In genomic region chr1:126817381-126818034, GRCm38 (mm10) we compare ENCODE assay signal across 9 mouse cellular contexts. TPM values are rescaled to one million over a fixed set of nuclear protein-coding genes. Genes with fewer than 3 reads are reported as not detected.
DNase-seq lines count a peak whose midpoint lies in the region; ATAC-seq lines count a peak whose summit lies in the region.
"Had no signal": no experiment of that assay in that cellular context is flagged by ENCODE, and none has a peak within 500 bp of the region (broad histone marks: within the 10 kb centered on the region; RNA-seq: fewer than 3 reads in every experiment).

No protein-coding gene starts in this region.

- DNase-seq in heart, postnatal 4 days: peak; percentile 59
- peak; percentile 77 for DNase-seq in splenic B cell, adult 2 months (ENCODE audit: low read depth, low spot score)
- no peak for DNase-seq in right cerebral cortex, adult 2 months (ENCODE audit: low spot score in 2 of 2)
- DNase-seq in layer of hippocampus, postnatal 25 days (ENCODE audit: extremely low spot score in 1 of 2, low spot score in 1 of 2): no peak

- no peaks in the 10 kb centered on the region for H3K9me3 ChIP-seq in midbrain, embryonic 12.5 days
- H3K9me3 ChIP-seq in midbrain, embryonic 15.5 days: no peaks in the 10 kb centered on the region
- no peaks in the 10 kb centered on the region for H3K9me3 ChIP-seq in embryonic facial prominence, embryonic 12.5 days
- H3K9me3 ChIP-seq in lung, embryonic 16.5 days (ENCODE audit: control insufficient read depth, low read length): peaks cover 5% of the 10 kb centered on the region; the same call in 1 of the 2 replicates

- WGBS in midbrain, embryonic 12.5 days: 43% methylated on average over 9 of the region's 9 CpGs
- WGBS in midbrain, embryonic 15.5 days: 43% methylated on average over 9 of the region's 9 CpGs
- 33% methylated on average over 9 of the region's 9 CpGs for WGBS in embryonic facial prominence, embryonic 12.5 days
- WGBS in lung, embryonic 16.5 days: 26% methylated on average over 9 of the region's 9 CpGs

- no peaks in the 10 kb centered on the region for H3K36me3 ChIP-seq in midbrain, embryonic 12.5 days
- no peaks in the 10 kb centered on the region for H3K36me3 ChIP-seq in midbrain, embryonic 15.5 days (replicated peaks)
- no peaks in the 10 kb centered on the region for H3K36me3 ChIP-seq in embryonic facial prominence, embryonic 12.5 days
- H3K36me3 ChIP-seq in lung, embryonic 16.5 days (ENCODE audit: control insufficient read depth, insufficient read depth, low read length): peaks cover 2% of the 10 kb centered on the region; the same call in 1 of the 2 replicates
- H3K36me3 ChIP-seq in splenic B cell, adult 2 months (ENCODE audit: control insufficient read depth, insufficient read depth, low read length, poor library complexity, severe bottlenecking): no peaks in the 10 kb centered on the region

- no peak overlapping the region for H3K4me3 ChIP-seq in midbrain, embryonic 12.5 days
- H3K4me3 ChIP-seq in midbrain, embryonic 15.5 days: no peak overlapping the region
- H3K4me3 ChIP-seq in embryonic facial prominence, embryonic 12.5 days: no peak overlapping the region
- no peak overlapping the region for H3K4me3 ChIP-seq in lung, embryonic 16.5 days (ENCODE audit: low read length)

- H3K9ac ChIP-seq in midbrain, embryonic 12.5 days (replicated peaks): no peak overlapping the region
- H3K9ac ChIP-seq in midbrain, embryonic 15.5 days: no peak overlapping the region
- H3K9ac ChIP-seq in embryonic facial prominence, embryonic 12.5 days: no peak overlapping the region
- no peak overlapping the region for H3K9ac ChIP-seq in lung, embryonic 16.5 days (ENCODE audit: low read length)

- H3K27me3 ChIP-seq in midbrain, embryonic 12.5 days: no peaks in the 10 kb centered on the region
- H3K27me3 ChIP-seq in midbrain, embryonic 15.5 days (replicated peaks): no peaks in the 10 kb centered on the region
- no peaks in the 10 kb centered on the region for H3K27me3 ChIP-seq in embryonic facial prominence, embryonic 12.5 days
- no peaks in the 10 kb centered on the region for H3K27me3 ChIP-seq in lung, embryonic 16.5 days (ENCODE audit: control insufficient read depth, insufficient read depth, low read depth, low read length)
- H3K27me3 ChIP-seq in splenic B cell, adult 2 months (ENCODE audit: control insufficient read depth, insufficient read depth, low read length, poor library complexity, severe bottlenecking): no peaks in the 10 kb centered on the region

- ATAC-seq in midbrain, embryonic 12.5 days (ENCODE audit: low FRiP score, low read depth): peak; percentile 30; the same call in 1 of the 2 replicates
- ATAC-seq in midbrain, embryonic 15.5 days (replicated peaks): no peak
- ATAC-seq in embryonic facial prominence, embryonic 12.5 days (ENCODE audit: insufficient number of reproducible peaks, insufficient read depth, low FRiP score, low TSS enrichment): peak; percentile 73
- ATAC-seq in lung, embryonic 16.5 days (ENCODE audit: low read depth): peak; percentile 67

- no peak overlapping the region for H3K4me2 ChIP-seq in midbrain, embryonic 12.5 days (replicated peaks)
- no peak overlapping the region for H3K4me2 ChIP-seq in midbrain, embryonic 15.5 days
- no peak overlapping the region for H3K4me2 ChIP-seq in embryonic facial prominence, embryonic 12.5 days (replicated peaks)
- H3K4me2 ChIP-seq in lung, embryonic 16.5 days (ENCODE audit: low read depth, low read length): peak overlapping the region; percentile 17; the same call in 1 of the 2 replicates

- H3K27ac ChIP-seq in midbrain, embryonic 12.5 days (replicated peaks): no peak overlapping the region
- no peak overlapping the region for H3K27ac ChIP-seq in midbrain, embryonic 15.5 days
- H3K27ac ChIP-seq in embryonic facial prominence, embryonic 12.5 days: no peak overlapping the region
- no peak overlapping the region for H3K27ac ChIP-seq in lung, embryonic 16.5 days (ENCODE audit: low read length)
- H3K27ac ChIP-seq: macrophage had no signal

- peaks cover 7% of the 10 kb centered on the region for H3K4me1 ChIP-seq in midbrain, embryonic 12.5 days
- no peaks in the 10 kb centered on the region for H3K4me1 ChIP-seq in midbrain, embryonic 15.5 days
- peaks cover 8% of the 10 kb centered on the region for H3K4me1 ChIP-seq in embryonic facial prominence, embryonic 12.5 days
- peaks cover 4% of the 10 kb centered on the region; the same call in 1 of the 2 replicates for H3K4me1 ChIP-seq in lung, embryonic 16.5 days (replicated peaks; ENCODE audit: control insufficient read depth, insufficient read depth, low read length)

RNA-seq across cellular contexts. Expression of gene Nckap5, which starts 13.1 kb away (rescaled TPM):
- polyA plus RNA-seq in midbrain, embryonic 12.5 days (2016; fragmentation: Nextera tagmentation; extraction: Ambion mirVana): 17.8 and 20.3 TPM in 2 replicates
- polyA plus RNA-seq in midbrain, embryonic 15.5 days (2015; fragmentation: Nextera tagmentation; extraction: Ambion mirVana): 11.5 TPM in 2 replicates
- 6.9 and 8.2 TPM in 2 replicates for polyA plus RNA-seq in embryonic facial prominence, embryonic 12.5 days (2016; fragmentation: Nextera tagmentation; extraction: Ambion mirVana)
- 10 to 100 TPM; 19.1 to 20.4 TPM for total RNA-seq in heart, postnatal 4 days (2021)
- 45.0 and 49.6 TPM in 2 replicates for polyA plus RNA-seq in lung, embryonic 16.5 days (2015; fragmentation: Nextera tagmentation; extraction: Ambion mirVana)
- total RNA-seq in layer of hippocampus, postnatal 25 days (2021): 10 to 100 TPM in 1 of 2 experiments, 1 to 10 TPM in 1; 9.1 to 13.8 TPM
- polyA plus RNA-seq: macrophage had no signal

Comparison
In these comparisons a context has a peak if more than half of its experiments do, and no peak if none do; other contexts are left out.
1. DNase-seq: peak in heart, postnatal 4 days (single experiment) and splenic B cell, adult 2 months (single experiment); none in right cerebral cortex, adult 2 months (0 of 2) and layer of hippocampus, postnatal 25 days (0 of 2).